Mouse (Mus musculus): ENCODE data around the gene Ccm2l.

GRCm38 (mm10) chr2:153032083-153032842, 33.5 kb upstream of the Ccm2l start:
- no peak for TF ChIP-seq EP300 (IDR thresholded peaks at IDR 0.05)
- TF ChIP-seq CTCF (IDR thresholded peaks at IDR 0.05) = peak; percentile 38

Data from lung, postnatal 0 days (tissue).